Mouse (Mus musculus): ENCODE data around the gene Gm49345. TPM values are rescaled to one million over a fixed set of nuclear protein-coding genes. Genes with fewer than 3 reads are reported as not detected.

Gene Gm49345
- polyA plus RNA-seq, 2 experiments, result not detected

- peak overlapping the region; percentile 85 for H3K9ac ChIP-seq (ENCODE audit: low read depth, low read length, severe bottlenecking)
- H3K4me3 ChIP-seq (replicated peaks; ENCODE audit: low read length), result peak overlapping the region; percentile 82
- peak overlapping the region; percentile 79 for H3K27ac ChIP-seq (replicated peaks; ENCODE audit: low read depth, low read length)
- no peaks in the 10 kb centered on the region for H3K36me3 ChIP-seq (ENCODE audit: control insufficient read depth, insufficient read depth, low read length)
- peak; percentile 46; the same call in 1 of the 2 replicates for TF ChIP-seq POLR2A (IDR thresholded peaks at IDR 0.05; ENCODE audit: borderline replicate concordance, extremely low read depth, insufficient read depth, insufficient read length)
- peak; percentile 95 for DNase-seq (ENCODE audit: low spot score)
- under 1% methylated on average over 38 of the region's 44 CpGs for WGBS
- H3K27me3 ChIP-seq (ENCODE audit: control insufficient read depth, insufficient read depth, low read length), result no peaks in the 10 kb centered on the region
- H3K9me3 ChIP-seq (ENCODE audit: control insufficient read depth, low read length), result no peaks in the 10 kb centered on the region
- peak; percentile 96 for ATAC-seq (ENCODE audit: low FRiP score, low read depth)
- peaks cover 11% of the 10 kb centered on the region for H3K4me1 ChIP-seq (ENCODE audit: control insufficient read depth, insufficient read depth, low read length)
- H3K4me2 ChIP-seq (replicated peaks; ENCODE audit: low read depth, low read length, severe bottlenecking), result peak overlapping the region; percentile 56
Measured at GRCm38 (mm10) chr13:67552505-67553346, 84.8 kb downstream of the Gm49345 start.

DNA sequence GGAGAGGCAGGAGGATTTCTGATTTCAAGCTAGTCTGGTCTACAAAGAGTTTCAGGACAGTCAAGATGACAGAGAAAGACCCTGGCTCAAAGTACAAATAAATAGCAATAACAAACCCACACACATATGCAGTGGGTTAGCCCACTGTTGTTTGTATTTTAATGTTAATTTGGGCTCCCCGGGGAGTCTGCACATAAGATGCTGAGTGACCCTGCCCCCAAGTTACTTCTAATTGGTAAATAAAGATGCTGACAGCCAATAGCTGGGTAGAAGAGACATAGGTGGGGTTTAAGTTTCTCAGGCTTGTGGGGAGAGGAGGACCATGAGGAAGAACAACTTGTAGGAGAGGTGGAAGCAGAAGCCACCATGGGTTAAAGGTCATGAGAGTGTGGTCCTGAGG is 91.6 kb downstream of the Gm49345 start:
- Histone ChIP-seq H3K27ac (replicated peaks; ENCODE audit: low read depth, low read length) (no peak overlapping the region), H3K27me3 (ENCODE audit: control insufficient read depth, insufficient read depth, low read length) (no peaks in the 10 kb centered on the region), H3K9ac (ENCODE audit: low read depth, low read length, severe bottlenecking) (no peak overlapping the region), H3K4me1 (ENCODE audit: control insufficient read depth, insufficient read depth, low read length) (no peaks in the 10 kb centered on the region), H3K4me3 (replicated peaks; ENCODE audit: low read length) (no peak overlapping the region), H3K36me3 (ENCODE audit: control insufficient read depth, insufficient read depth, low read length) (peaks cover 45% of the 10 kb centered on the region), H3K9me3 (ENCODE audit: control insufficient read depth, low read length) (peaks cover 11% of the 10 kb centered on the region; the same call in 1 of the 2 replicates), H3K4me2 (replicated peaks; ENCODE audit: low read depth, low read length, severe bottlenecking) (no peak overlapping the region)
- no peak for TF ChIP-seq POLR2A (IDR thresholded peaks at IDR 0.05; ENCODE audit: borderline replicate concordance, extremely low read depth, insufficient read depth, insufficient read length)
- no peak for DNase-seq (ENCODE audit: low spot score)
- 87% methylated on average over 1 of the region's 1 CpGs for WGBS
- no peak for ATAC-seq (ENCODE audit: low FRiP score, low read depth)

Other genes starting within 250 kb of the Gm49345 start
- 6.1 and 7.9 TPM in 2 replicates for gene Zfp429, start 237.9 kb downstream of the Gm49345 start, polyA plus RNA-seq (2012; rRNA removed)
- gene Zfp429, start 237.9 kb downstream of the Gm49345 start, polyA plus RNA-seq (2014; fragmentation: Nextera tagmentation; extraction: Ambion mirVana), result 4.8 and 7.0 TPM in 2 replicates
- 0.53 and 0.72 TPM in 2 replicates for gene Zfp459, start 216.4 kb downstream of the Gm49345 start, polyA plus RNA-seq (2012; rRNA removed)
- 1.2 and 1.3 TPM in 2 replicates for gene Zfp459, start 216.4 kb downstream of the Gm49345 start, polyA plus RNA-seq (2014; fragmentation: Nextera tagmentation; extraction: Ambion mirVana)
- 3.8 and 5.5 TPM in 2 replicates for gene Zfp874a, start 186.1 kb downstream of the Gm49345 start, polyA plus RNA-seq (2012; rRNA removed)
- 9.9 and 10.8 TPM in 2 replicates for gene Zfp874a, start 186.1 kb downstream of the Gm49345 start, polyA plus RNA-seq (2014; fragmentation: Nextera tagmentation; extraction: Ambion mirVana)
- gene Zfp874b, start 153.5 kb downstream of the Gm49345 start, polyA plus RNA-seq (2012; rRNA removed), result 3.9 and 4.3 TPM in 2 replicates
- 2.6 and 3.3 TPM in 2 replicates for gene Zfp874b, start 153.5 kb downstream of the Gm49345 start, polyA plus RNA-seq (2014; fragmentation: Nextera tagmentation; extraction: Ambion mirVana)
- gene Zfp58, start 137.2 kb downstream of the Gm49345 start, polyA plus RNA-seq (2012; rRNA removed), result 4.9 and 7.7 TPM in 2 replicates
- 15.1 and 15.3 TPM in 2 replicates for gene Zfp58, start 137.2 kb downstream of the Gm49345 start, polyA plus RNA-seq (2014; fragmentation: Nextera tagmentation; extraction: Ambion mirVana)
- not detected in 2 replicates for gene Gm26965, start 111.6 kb downstream of the Gm49345 start, polyA plus RNA-seq (2012; rRNA removed)
- gene Gm26965, start 111.6 kb downstream of the Gm49345 start, polyA plus RNA-seq (2014; fragmentation: Nextera tagmentation; extraction: Ambion mirVana), result not detected in 2 replicates
- 15.3 and 15.4 TPM in 2 replicates for gene Zfp87, start 111.6 kb downstream of the Gm49345 start, polyA plus RNA-seq (2012; rRNA removed)
- 26.7 and 27.0 TPM in 2 replicates for gene Zfp87, start 111.6 kb downstream of the Gm49345 start, polyA plus RNA-seq (2014; fragmentation: Nextera tagmentation; extraction: Ambion mirVana)
- gene Zfp748, start 83.9 kb downstream of the Gm49345 start, polyA plus RNA-seq (2012; rRNA removed), result 6.3 and 8.0 TPM in 2 replicates
- 12.9 and 16.1 TPM in 2 replicates for gene Zfp748, start 83.9 kb downstream of the Gm49345 start, polyA plus RNA-seq (2014; fragmentation: Nextera tagmentation; extraction: Ambion mirVana)
- gene Zfp729b, start 28.1 kb downstream of the Gm49345 start, polyA plus RNA-seq (2012; rRNA removed), result 2.1 and 3.0 TPM in 2 replicates
- gene Zfp729b, start 28.1 kb downstream of the Gm49345 start, polyA plus RNA-seq (2014; fragmentation: Nextera tagmentation; extraction: Ambion mirVana), result 5.2 and 6.1 TPM in 2 replicates
- 2.9 and 3.5 TPM in 2 replicates for gene Zfp729a, start within 50 bp of the Gm49345 start, polyA plus RNA-seq (2012; rRNA removed)
- 5.1 and 5.4 TPM in 2 replicates for gene Zfp729a, start within 50 bp of the Gm49345 start, polyA plus RNA-seq (2014; fragmentation: Nextera tagmentation; extraction: Ambion mirVana)
- gene Zfp738, start 49.3 kb upstream of the Gm49345 start, polyA plus RNA-seq (2012; rRNA removed), result 9.8 and 10.3 TPM in 2 replicates
- gene Zfp738, start 49.3 kb upstream of the Gm49345 start, polyA plus RNA-seq (2014; fragmentation: Nextera tagmentation; extraction: Ambion mirVana), result 11.5 and 11.8 TPM in 2 replicates
- gene Zfp65, start 91.4 kb upstream of the Gm49345 start, polyA plus RNA-seq (2012; rRNA removed), result 3.9 and 6.1 TPM in 2 replicates
- gene Zfp65, start 91.4 kb upstream of the Gm49345 start, polyA plus RNA-seq (2014; fragmentation: Nextera tagmentation; extraction: Ambion mirVana), result 2.8 and 3.1 TPM in 2 replicates
- gene Zfp85, start 117.5 kb upstream of the Gm49345 start, polyA plus RNA-seq (2012; rRNA removed), result 2.9 and 3.8 TPM in 2 replicates
- 3.8 and 6.3 TPM in 2 replicates for gene Zfp85, start 117.5 kb upstream of the Gm49345 start, polyA plus RNA-seq (2014; fragmentation: Nextera tagmentation; extraction: Ambion mirVana)
- gene Zfp493, start 141.9 kb upstream of the Gm49345 start, polyA plus RNA-seq (2012; rRNA removed), result 2.5 and 2.6 TPM in 2 replicates
- 2.2 and 2.5 TPM in 2 replicates for gene Zfp493, start 141.9 kb upstream of the Gm49345 start, polyA plus RNA-seq (2014; fragmentation: Nextera tagmentation; extraction: Ambion mirVana)
- gene Zfp273, start 176.0 kb upstream of the Gm49345 start, polyA plus RNA-seq (2012; rRNA removed), result 3.4 and 4.1 TPM in 2 replicates
- 6.9 and 7.6 TPM in 2 replicates for gene Zfp273, start 176.0 kb upstream of the Gm49345 start, polyA plus RNA-seq (2014; fragmentation: Nextera tagmentation; extraction: Ambion mirVana)
- gene Gm10037, start 193.3 kb upstream of the Gm49345 start, polyA plus RNA-seq (2012; rRNA removed), result 5.0 TPM in 2 replicates
- gene Gm10037, start 193.3 kb upstream of the Gm49345 start, polyA plus RNA-seq (2014; fragmentation: Nextera tagmentation; extraction: Ambion mirVana), result 3.0 and 3.7 TPM in 2 replicates
- gene BC048507, start 225.6 kb upstream of the Gm49345 start, polyA plus RNA-seq (2012; rRNA removed), result not detected in 2 replicates
- not detected in 2 replicates for gene BC048507, start 225.6 kb upstream of the Gm49345 start, polyA plus RNA-seq (2014; fragmentation: Nextera tagmentation; extraction: Ambion mirVana)

Data from limb, embryonic 14.5 days (tissue).